Mouse (Mus musculus) limb, embryonic 12.5 days (tissue): ENCODE measurements at regions not wholly inside any gene's neighbourhood (a gene's known extent, or its start where the extent isn't known, plus 50 kb on each side); places are given as distances from the start of the nearest gene placed in this dataset.

Source experiments
- ATAC-seq: fragments of 200-750 bp; cut with Nextera tagmentation; 2 replicates; pipeline ENCODE4 v1.8.0; 2017; ENCODE audit warnings: low read depth, moderate TSS enrichment; ENCODE audit not compliant: insufficient number of reproducible peaks, insufficient read depth, low FRiP score, low TSS enrichment
- H3K27ac ChIP-seq: fragments of 300-500 bp; sonication (generic); 2 replicates; pipeline ENCODE4 v1.5.1; 2016; ENCODE audit warnings: mild to moderate bottlenecking, moderate library complexity
- H3K27me3 ChIP-seq: fragments of 300-500 bp; sonication (generic); 2 replicates; pipeline ENCODE4 v1.6.1; 2016; ENCODE audit warnings: mild to moderate bottlenecking, moderate library complexity
- H3K36me3 ChIP-seq: fragments of 300-500 bp; sonication (generic); 2 replicates; pipeline ENCODE4 v1.6.1; 2016; ENCODE audit warnings: mild to moderate bottlenecking, moderate library complexity
- H3K4me1 ChIP-seq: fragments of 300-500 bp; sonication (generic); replicated peaks from 2 replicates; pipeline ENCODE4 v1.6.1; 2016
- H3K4me2 ChIP-seq: fragments of 300-500 bp; sonication (generic); 2 replicates; pipeline ENCODE4 v1.6.1; 2016; ENCODE audit warnings: mild to moderate bottlenecking, moderate library complexity
- H3K4me3 ChIP-seq: fragments of 300-500 bp; sonication (generic); replicated peaks from 2 replicates; pipeline ENCODE4 v1.5.1; 2016; ENCODE audit warnings: mild to moderate bottlenecking
- H3K9ac ChIP-seq: fragments of 300-500 bp; sonication (generic); replicated peaks from 2 replicates; pipeline ENCODE4 v1.6.1; 2016; ENCODE audit warnings: mild to moderate bottlenecking, moderate library complexity
- H3K9me3 ChIP-seq: fragments of 300-500 bp; sonication (generic); 2 replicates; pipeline ENCODE4 v1.6.1; 2016; ENCODE audit warnings: mild to moderate bottlenecking, moderate library complexity
- WGBS: fragments of 180-500 bp; shearing (Covaris S2); methylation state at CpG from one replicate; pipeline ENCODE4 v1.1.7; 2016; 5-methylcytosine and 5-hydroxymethylcytosine counted together

DNA sequence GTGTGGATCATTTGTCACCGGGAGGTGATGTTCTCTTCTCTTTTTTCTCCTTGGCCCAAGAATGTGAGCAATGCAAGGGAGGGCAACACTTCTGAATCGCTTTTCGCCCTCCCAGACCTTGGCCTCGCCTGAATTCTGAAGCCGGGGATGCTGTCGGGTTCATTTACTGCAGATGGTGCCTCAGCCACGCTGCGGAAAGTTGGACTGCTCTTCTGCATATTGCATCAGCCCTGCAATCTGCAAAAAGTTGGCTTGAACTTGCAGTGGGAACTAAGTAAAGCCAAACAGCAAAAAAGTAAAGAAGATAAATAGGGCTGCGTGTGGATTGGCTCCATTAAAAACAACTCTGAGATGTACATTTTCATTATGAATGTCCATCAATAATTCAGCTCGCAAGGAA lies 55.9 kb upstream of the Dok5 start:
- no peak overlapping the region for H3K4me2 ChIP-seq
- 93% methylated on average over 10 of the region's 10 CpGs for WGBS
- no peak for ATAC-seq
- no peak overlapping the region for H3K27ac ChIP-seq
- H3K4me3 ChIP-seq = no peak overlapping the region
- H3K36me3 ChIP-seq = no peaks in the 10 kb centered on the region
- H3K9ac ChIP-seq = no peak overlapping the region
- no peaks in the 10 kb centered on the region for H3K4me1 ChIP-seq
- H3K9me3 ChIP-seq = peaks cover 12% of the 10 kb centered on the region; the same call in 1 of the 2 replicates
- H3K27me3 ChIP-seq = no peaks in the 10 kb centered on the region

DNA sequence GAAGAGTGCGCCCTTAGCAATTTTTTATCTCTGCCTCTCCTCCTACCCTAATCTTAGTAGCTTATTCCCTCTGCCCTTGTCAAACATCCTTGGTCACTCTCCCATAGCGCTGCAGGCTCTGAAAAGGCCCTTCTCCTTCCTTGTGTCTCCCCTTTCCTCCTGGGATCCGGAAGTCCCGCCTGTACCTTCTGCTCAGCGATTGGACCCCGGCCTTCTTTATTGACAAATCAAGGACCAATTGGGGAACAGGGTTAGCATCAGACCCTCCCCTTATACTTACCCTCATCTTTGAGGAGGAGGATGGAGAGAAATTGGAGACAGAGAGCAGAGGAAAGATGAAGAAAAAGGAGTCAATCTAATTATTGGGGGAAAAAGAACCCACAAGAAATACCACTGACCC lies 57.9 kb upstream of the Dok5 start:
- 81% methylated on average over 6 of the region's 6 CpGs for WGBS
- H3K4me3 ChIP-seq = no peak overlapping the region
- H3K4me2 ChIP-seq = no peak overlapping the region

DNA sequence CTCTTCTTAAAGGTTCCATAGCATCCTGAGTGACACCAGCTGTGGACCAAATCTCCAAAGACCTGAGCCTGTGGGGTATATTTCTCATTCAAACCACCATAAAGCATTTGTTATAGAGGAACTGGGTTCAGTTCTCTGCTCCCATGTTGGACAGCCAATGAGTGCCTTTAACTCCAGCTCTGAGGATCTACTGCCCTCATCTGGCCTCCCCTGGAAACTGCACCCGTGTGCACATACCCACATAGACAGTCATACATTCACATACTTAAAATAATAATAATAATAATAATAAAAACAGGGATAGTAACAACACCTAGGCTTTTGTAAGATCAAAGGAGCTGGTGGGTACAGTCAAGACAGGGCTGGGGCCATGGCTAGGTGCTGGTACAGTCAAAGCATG lies 58.8 kb upstream of the Dok5 start:
- Histone ChIP-seq H3K36me3 (no peaks in the 10 kb centered on the region), H3K9me3 (peaks cover 12% of the 10 kb centered on the region; the same call in 1 of the 2 replicates), H3K27ac (no peak overlapping the region), H3K27me3 (no peaks in the 10 kb centered on the region), H3K4me1 (no peaks in the 10 kb centered on the region), H3K4me2 (no peak overlapping the region), H3K4me3 (no peak overlapping the region), H3K9ac (no peak overlapping the region)
- no peak for ATAC-seq
- 84% methylated on average over 1 of the region's 1 CpGs for whole genome bisulfite sequencing

More for the DNA sequence above, 57.9 kb upstream of the Dok5 start:
- no peaks in the 10 kb centered on the region for H3K36me3 ChIP-seq
- H3K9me3 ChIP-seq = peaks cover 12% of the 10 kb centered on the region; the same call in 1 of the 2 replicates
- H3K27ac ChIP-seq = no peak overlapping the region
- ATAC-seq = no peak
- H3K9ac ChIP-seq = no peak overlapping the region
- no peaks in the 10 kb centered on the region for H3K4me1 ChIP-seq
- H3K27me3 ChIP-seq = no peaks in the 10 kb centered on the region

GRCm38 (mm10) chr2:170668960-170669359 lies 62.6 kb upstream of the Dok5 start:
- Histone ChIP-seq H3K4me2 (no peak overlapping the region), H3K36me3 (no peaks in the 10 kb centered on the region), H3K9ac (no peak overlapping the region), H3K4me3 (no peak overlapping the region), H3K9me3 (peaks cover 5% of the 10 kb centered on the region; the same call in 1 of the 2 replicates), H3K27ac (no peak overlapping the region), H3K27me3 (no peaks in the 10 kb centered on the region), H3K4me1 (no peaks in the 10 kb centered on the region)
- ATAC-seq = no peak
- 89% methylated on average over 12 of the region's 12 CpGs for WGBS

GRCm38 (mm10) chr2:170668497-170668896 lies 63.1 kb upstream of the Dok5 start:
- no peak overlapping the region for H3K27ac ChIP-seq
- H3K9ac ChIP-seq = no peak overlapping the region
- no peaks in the 10 kb centered on the region for H3K4me1 ChIP-seq
- H3K9me3 ChIP-seq = peaks cover 5% of the 10 kb centered on the region; the same call in 1 of the 2 replicates
- H3K27me3 ChIP-seq = no peaks in the 10 kb centered on the region
- no peak overlapping the region for H3K4me2 ChIP-seq
- H3K36me3 ChIP-seq = no peaks in the 10 kb centered on the region
- ATAC-seq = no peak
- WGBS = 86% methylated on average over 6 of the region's 6 CpGs
- H3K4me3 ChIP-seq = no peak overlapping the region

DNA sequence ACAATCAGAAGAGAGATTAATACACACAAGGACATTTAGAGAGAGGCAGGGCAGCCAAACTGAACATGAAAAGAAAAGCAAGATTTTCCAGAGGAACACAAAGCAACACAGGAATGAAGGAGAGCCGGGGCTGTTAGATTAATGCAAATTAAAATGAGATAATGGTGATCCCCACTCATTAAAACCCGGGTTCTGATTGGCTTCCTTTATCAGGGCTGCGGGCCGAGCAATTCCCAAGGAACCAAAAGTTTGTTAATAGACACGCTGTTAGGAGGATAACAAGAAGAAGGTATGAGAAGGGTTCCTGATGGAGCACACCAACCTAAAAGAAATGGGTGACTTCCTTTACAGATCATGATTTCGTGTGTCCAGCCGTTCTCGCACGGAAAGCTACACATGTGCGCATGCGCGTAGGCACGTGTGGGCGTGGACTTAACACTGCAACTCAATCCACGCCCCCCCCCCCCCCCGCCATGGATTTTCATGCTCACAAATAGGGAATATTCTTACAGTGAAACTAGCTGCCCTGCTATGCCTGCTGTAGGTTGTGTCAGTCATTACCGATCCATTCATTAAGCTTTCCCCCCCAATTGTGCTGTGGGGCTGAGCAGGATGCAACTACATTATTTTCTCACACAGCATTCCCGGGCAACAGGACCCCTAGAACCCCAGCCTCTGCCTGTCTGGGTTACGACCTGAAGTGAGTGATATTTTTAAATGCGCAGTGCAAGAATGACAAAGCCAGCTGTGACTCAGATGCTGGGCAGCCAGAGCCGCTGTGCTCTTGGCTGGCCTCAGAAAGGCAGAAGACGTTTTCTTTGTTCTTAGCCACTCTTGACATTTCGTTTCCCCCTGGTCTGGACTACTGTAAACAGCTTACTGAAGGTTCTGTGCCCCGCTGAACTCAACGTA lies 60.5 kb upstream of the 4930470P17Rik start:
- ATAC-seq = no peak
- 88% methylated on average over 24 of the region's 25 CpGs for WGBS
- Histone ChIP-seq H3K27me3 (no peaks in the 10 kb centered on the region), H3K4me1 (peaks cover 12% of the 10 kb centered on the region), H3K4me2 (no peak overlapping the region), H3K4me3 (no peak overlapping the region), H3K9ac (no peak overlapping the region), H3K9me3 (no peaks in the 10 kb centered on the region), H3K27ac (no peak overlapping the region), H3K36me3 (no peaks in the 10 kb centered on the region)

GRCm38 (mm10) chr2:170659291-170659690 lies 57.5 kb upstream of the 4930470P17Rik start:
- no peak overlapping the region for H3K4me2 ChIP-seq
- no peaks in the 10 kb centered on the region for H3K36me3 ChIP-seq
- WGBS = 79% methylated on average over 8 of the region's 8 CpGs
- no peaks in the 10 kb centered on the region for H3K27me3 ChIP-seq
- no peak overlapping the region for H3K4me3 ChIP-seq
- no peak overlapping the region for H3K27ac ChIP-seq
- no peaks in the 10 kb centered on the region for H3K9me3 ChIP-seq
- peaks cover 15% of the 10 kb centered on the region for H3K4me1 ChIP-seq
- no peak overlapping the region for H3K9ac ChIP-seq
- ATAC-seq = no peak

DNA sequence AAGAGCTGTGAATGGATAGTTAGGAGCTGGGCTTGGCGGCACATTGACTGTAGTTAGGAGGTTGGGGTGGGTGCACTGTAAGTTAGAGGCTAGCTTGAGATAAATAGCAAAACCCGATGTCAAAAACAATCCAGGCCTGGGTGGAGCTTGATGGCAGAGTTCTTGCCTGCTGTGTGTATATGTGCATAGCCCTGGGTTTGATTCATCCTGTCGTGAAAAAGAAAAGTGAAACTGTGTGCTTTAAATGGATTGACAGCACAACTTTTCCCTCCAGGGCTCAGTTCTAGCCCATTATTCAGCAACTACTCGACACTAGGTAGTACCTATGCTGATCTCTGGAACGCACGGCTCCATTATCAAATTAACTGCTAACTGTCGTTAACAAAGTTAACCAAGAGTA lies 56.7 kb upstream of the 4930470P17Rik start:
- H3K9me3 ChIP-seq = no peaks in the 10 kb centered on the region
- ATAC-seq = no peak
- no peaks in the 10 kb centered on the region for H3K36me3 ChIP-seq
- H3K4me3 ChIP-seq = no peak overlapping the region
- no peak overlapping the region for H3K9ac ChIP-seq
- peaks cover 15% of the 10 kb centered on the region for H3K4me1 ChIP-seq
- no peak overlapping the region for H3K27ac ChIP-seq
- no peaks in the 10 kb centered on the region for H3K27me3 ChIP-seq
- peak overlapping the region; percentile 6 for H3K4me2 ChIP-seq
- 34% methylated on average over 7 of the region's 7 CpGs for WGBS

DNA sequence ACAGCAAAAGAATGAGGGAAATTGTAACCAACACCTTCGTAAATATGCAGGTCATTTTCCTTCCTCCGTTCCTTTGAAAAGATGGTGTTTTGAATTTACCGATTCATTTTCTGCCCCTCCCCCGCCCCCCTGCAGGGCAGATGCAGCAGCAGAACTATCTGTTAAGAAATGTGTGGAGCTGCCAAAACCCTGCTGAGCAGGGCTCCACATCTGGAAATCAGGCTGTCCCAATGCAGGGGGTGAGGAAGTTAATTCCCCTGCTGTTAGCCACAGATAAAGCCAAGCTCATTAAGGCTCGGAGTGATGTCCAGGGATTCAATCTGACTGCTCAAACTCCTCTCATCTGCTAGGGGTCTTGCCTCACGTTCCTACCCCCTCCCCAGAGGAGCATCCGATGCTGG lies 56.0 kb upstream of the 4930470P17Rik start:
- no peak for ATAC-seq
- WGBS = 3% methylated on average over 7 of the region's 7 CpGs
- no peak overlapping the region for H3K9ac ChIP-seq

GRCm38 (mm10) chr2:170652128-170652527 lies 50.3 kb upstream of the 4930470P17Rik start:
- H3K27ac ChIP-seq = no peak overlapping the region
- no peak overlapping the region for H3K9ac ChIP-seq
- H3K9me3 ChIP-seq = 0 out of 2 replicates have a peak, but pooled peaks cover 4% of the 10 kb centered on the region
- H3K36me3 ChIP-seq = no peaks in the 10 kb centered on the region
- WGBS = 91% methylated on average over 11 of the region's 11 CpGs
- peaks cover under 1% of the 10 kb centered on the region; the same call in 1 of the 2 replicates for H3K4me1 ChIP-seq
- ATAC-seq = no peak
- no peak overlapping the region for H3K4me3 ChIP-seq
- no peaks in the 10 kb centered on the region for H3K27me3 ChIP-seq
- no peak overlapping the region for H3K4me2 ChIP-seq

More for the DNA sequence above, 56.0 kb upstream of the 4930470P17Rik start:
- H3K4me2 ChIP-seq = peak overlapping the region; percentile 13; the same call in 1 of the 2 replicates
- H3K4me1 ChIP-seq = peaks cover 15% of the 10 kb centered on the region
- no peak overlapping the region for H3K4me3 ChIP-seq
- peak overlapping the region; percentile 18; the same call in 1 of the 2 replicates for H3K27ac ChIP-seq
- H3K9me3 ChIP-seq = no peaks in the 10 kb centered on the region
- H3K27me3 ChIP-seq = no peaks in the 10 kb centered on the region
- H3K36me3 ChIP-seq = no peaks in the 10 kb centered on the region
